Mouse (Mus musculus) urinary bladder, adult 18-20 months (tissue): ENCODE measurements at regions not wholly inside any gene's neighbourhood (a gene's known extent, or its start where the extent isn't known, plus 50 kb on each side); places are given as distances from the start of the nearest gene placed in this dataset.
A peak's percentile ranks its signal among the peaks of the same experiment; 100 is the strongest.

ENCODE experiments used
- DNase-seq, 2 experiments: peaks; one replicate each; pipeline ENCODE4 v3.0.0; 2022; ENCODE audit warnings: low spot score in 2 of 2, mixed read lengths in 2 of 2

GRCm38 (mm10) chr6:16064691-16065090 is 344.2 kb downstream of the Mdfic start:
- no peak for DNase-seq

DNA sequence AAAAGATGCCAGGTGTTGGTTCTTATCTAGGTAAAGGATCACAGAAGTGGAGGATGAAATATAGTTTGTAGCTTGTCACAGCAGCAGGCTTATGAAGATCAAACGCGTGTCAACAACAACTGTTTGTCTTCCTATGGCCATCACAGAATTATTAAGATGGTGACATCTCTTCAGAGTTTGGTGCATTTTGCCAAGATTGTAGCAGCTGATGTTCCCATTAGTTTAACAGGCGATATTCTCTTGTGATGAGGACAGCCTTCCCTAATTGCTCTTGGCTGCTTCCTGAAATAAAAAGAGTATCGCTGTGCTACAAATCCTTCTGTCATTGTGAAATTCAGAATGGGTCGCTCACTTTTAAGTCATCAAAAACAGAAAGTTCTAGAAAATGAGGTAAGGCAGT is 344.7 kb downstream of the Mdfic start:
- no peak for DNase-seq

DNA sequence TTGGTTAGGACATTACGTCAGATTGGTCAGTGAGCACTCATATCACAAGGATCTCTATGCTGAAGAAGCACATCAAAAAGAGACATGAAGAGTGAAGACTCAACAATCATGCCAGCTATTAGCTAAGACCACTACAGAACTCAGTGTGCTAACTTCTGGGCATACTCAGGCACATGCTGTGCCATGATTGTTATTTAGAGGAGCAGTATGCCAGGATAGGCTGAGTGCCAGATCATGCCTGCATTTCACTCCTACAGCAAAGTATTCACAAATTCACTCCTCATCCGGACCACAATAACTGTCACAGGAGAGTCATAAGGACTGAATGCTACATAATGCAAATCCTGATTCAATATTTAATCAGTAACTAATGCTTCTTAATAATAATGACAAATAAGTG is 355.8 kb downstream of the Mdfic start:
- DNase-seq, result no peak

- DNase-seq, result no peak
Measured at GRCm38 (mm10) chr6:16077195-16077810, 356.8 kb downstream of the Mdfic start.

- DNase-seq, result no peak
Measured at GRCm38 (mm10) chr6:16077917-16078316, 357.5 kb downstream of the Mdfic start.

- DNase-seq, result no peak
Measured at GRCm38 (mm10) chr6:16086952-16087537, 366.6 kb downstream of the Mdfic start.

GRCm38 (mm10) chr6:16098761-16099160 is 378.3 kb downstream of the Mdfic start:
- no peak for DNase-seq

GRCm38 (mm10) chr6:16141009-16141408 is 420.5 kb downstream of the Mdfic start:
- DNase-seq, result no peak

- no peak for DNase-seq
Measured at GRCm38 (mm10) chr6:16144538-16144937, 424.1 kb downstream of the Mdfic start.

- no peak for DNase-seq
Measured at GRCm38 (mm10) chr6:16150535-16150934, 430.1 kb downstream of the Mdfic start.

GRCm38 (mm10) chr6:16151478-16151877 is 431.0 kb downstream of the Mdfic start:
- no peak for DNase-seq

DNA sequence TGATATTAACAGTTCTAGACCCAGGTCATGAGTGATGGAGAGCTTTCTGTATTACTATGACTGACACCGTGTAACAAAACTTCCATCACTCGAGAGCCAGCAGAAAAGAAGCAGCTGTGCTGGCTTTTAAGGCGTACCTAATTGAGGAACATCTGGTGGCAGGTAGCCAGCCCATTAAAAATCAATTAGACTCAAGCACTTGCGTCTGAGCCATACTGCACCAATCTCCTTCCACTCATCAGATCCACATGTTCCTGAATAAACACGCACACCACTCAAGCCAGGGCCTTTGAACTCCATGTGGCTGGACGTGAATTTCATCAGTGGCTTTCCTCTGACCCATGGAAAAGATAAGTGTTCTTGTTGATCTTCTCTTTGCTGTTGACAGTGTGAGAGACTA is 432.2 kb downstream of the Mdfic start:
- DNase-seq, result no peak

DNA sequence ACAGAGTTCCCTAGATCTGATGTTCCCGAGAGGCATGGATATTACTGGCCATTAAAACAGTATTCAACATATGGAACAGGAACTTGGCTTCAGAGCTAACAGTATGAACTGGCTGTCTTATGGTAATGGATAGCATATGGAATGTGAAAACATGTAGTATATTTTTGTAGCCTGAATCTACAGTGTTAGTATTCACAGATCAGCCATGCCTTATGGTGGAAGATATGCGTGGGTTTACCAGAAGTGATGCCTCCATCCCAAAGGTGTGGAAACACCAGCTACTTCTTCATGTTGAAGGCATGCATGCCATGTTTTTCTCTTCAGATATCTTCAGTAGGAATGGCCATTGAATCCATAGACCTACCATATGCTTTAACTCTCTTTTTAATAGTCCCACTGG is 444.6 kb downstream of the Mdfic start:
- no peak for DNase-seq

DNA sequence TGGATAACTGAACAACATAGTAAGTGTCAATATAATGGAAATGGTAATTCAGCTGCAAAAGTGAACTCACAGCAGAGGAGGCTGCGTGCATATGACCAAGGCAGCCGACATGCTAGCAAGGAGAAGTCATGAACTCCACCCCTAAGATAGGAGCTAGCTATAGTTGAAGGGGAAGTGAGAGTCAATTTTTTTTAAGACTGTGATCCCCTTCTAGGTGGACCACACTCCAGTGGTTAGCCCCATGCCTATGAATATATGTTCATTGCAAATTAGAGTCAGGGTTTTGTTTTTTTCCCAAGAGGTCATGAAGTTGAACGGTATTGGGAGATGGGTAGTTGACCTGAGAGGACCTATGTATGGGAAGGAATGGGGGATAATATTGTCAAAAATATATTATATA is 451.4 kb downstream of the Mdfic start:
- no peak for DNase-seq

- no peak for DNase-seq
Measured at GRCm38 (mm10) chr6:16177313-16177712, 456.9 kb downstream of the Mdfic start.

DNA sequence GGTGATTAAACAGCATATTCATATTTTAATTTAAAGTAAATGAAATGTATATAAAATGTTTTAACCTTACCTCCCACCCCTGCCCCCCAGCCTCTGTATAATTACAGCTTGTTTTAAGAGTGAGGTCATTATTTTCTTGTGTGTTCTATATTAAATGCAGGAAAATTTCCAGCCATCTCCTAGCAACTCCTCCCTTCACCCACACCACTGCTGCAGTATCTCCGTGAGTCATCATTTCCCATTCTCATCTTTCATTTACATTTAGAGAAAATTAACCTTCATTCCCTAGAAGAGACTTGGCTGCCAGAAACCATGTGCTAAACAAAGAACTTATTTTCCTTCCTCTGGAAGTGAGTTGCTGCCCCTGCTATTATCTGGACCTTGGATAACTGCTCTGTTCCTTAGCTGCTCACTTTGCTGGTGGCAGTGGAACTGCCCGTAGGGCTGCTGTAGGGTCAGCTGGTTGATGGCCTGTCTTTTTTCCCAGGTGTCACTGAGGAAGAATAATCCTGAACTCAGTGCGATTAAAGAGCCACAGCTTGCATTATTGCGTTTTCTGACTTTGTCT is 467.6 kb downstream of the Mdfic start:
- DNase-seq, result no peak

DNA sequence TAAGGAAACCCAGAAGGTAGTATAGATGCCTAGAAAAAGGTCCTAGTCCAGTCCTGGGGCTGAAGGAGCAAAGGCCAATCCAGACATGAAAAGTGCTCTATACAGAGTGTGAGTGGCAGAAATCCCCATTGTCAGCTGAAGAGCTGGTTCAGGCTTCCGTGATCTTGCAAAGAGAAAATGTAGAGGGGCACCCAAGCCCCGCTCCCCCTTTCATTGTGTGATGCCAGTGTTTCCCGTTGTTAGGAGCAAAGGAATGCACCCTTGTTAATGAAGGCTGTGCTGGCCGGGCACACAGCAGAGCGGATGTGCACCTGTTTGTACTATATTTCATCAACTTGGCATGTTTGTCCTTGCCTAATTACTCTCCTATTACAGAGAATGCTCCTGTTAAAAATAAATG is 492.5 kb downstream of the Mdfic start:
- DNase-seq, result no peak

GRCm38 (mm10) chr6:16213635-16214034 is 493.2 kb downstream of the Mdfic start:
- DNase-seq, result no peak

DNA sequence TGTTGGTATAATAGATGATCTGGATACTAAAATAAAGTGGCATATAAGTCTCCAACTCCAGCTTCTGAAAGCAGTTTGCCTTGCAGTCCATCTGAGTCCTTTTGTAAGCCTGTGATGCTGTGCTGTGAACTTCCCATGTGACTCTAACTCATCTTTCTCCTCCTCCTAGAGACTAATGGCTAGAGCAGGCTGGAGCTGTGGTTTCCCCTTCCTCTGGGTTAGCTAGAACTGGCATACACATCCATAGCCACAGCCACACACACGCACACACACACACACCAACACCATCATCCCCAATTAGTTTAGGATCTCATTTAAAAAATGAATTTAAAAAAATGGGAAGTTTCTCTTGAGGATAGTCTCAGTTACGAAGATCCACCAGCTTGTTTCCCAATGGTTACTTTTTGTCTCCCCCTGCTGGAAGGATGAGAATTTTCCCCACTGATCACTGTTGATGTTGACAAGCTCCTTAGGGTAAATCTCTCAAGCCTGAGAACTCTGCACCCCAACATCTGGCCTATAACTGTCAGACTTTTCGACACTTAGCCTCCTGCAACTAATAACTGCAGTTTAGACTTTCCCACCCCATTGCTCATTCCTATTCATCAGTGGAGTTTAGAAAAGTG is 500.7 kb downstream of the Mdfic start:
- DNase-seq, result peak in 1 of 2 experiments; percentile 1
